Mouse (Mus musculus): ENCODE data around the gene Gm3233. TPM values are rescaled to one million over a fixed set of nuclear protein-coding genes. Genes with fewer than 3 reads are reported as not detected.
"Not testable (repeated sequence)": the region's sequence is repeated elsewhere in the genome, so short reads cannot be mapped to it uniquely, and the experiment has no call there.

The Gm3233 gene
- polyA plus RNA-seq, 1 experiment from 2014 or later, result not detected

DNA sequence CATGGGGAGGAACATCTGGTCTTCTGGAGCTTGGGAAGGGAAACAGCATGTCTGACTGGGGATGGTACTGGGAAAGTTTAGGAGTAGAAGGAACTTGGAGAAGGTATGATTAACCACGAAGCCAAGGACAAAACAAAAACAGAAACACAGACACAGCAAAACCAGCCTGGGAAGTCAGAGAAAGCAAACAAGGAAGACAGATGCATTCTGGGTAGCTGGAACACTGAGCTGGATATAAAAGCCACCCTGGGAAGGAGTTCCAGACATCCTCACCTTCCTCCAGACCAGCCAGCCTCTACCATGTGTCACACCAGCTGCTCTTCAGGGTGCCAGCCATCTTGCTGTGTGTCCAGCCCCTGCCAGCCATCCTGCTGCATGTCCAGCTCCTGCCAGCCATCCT lies 44.0 kb downstream of the Gm3233 start, which contains the start of gene Gm10142:
Gm10142 (plus strand) TSS at position 301 of the 400 bp plus-strand sequence.
- H3K4me3 ChIP-seq (ENCODE audit: low read depth, low read length), result no peak within 1 kb of the TSS
- 80% methylated on average over 1 of the region's 1 CpGs for WGBS
- no peaks in the 10 kb centered on the region for H3K4me1 ChIP-seq (replicated peaks; ENCODE audit: control insufficient read depth, insufficient read depth, low read length)
- DNase-seq (ENCODE audit: low spot score), result no peak
- H3K9me3 ChIP-seq (ENCODE audit: control insufficient read depth, low read length), result no peaks in the 10 kb centered on the region
- no peak within 1 kb of the TSS for H3K27ac ChIP-seq (ENCODE audit: low read depth, low read length)
- no peaks in the 10 kb centered on the region for H3K36me3 ChIP-seq (ENCODE audit: control insufficient read depth, insufficient read depth, low read length)
- H3K27me3 ChIP-seq (ENCODE audit: control insufficient read depth, insufficient read depth, low read length), result no peaks in the 10 kb centered on the region
- no peak within 1 kb of the TSS for H3K4me2 ChIP-seq (ENCODE audit: low read depth, low read length, severe bottlenecking)
- ATAC-seq (replicated peaks; ENCODE audit: low FRiP score), result no peak
- no peak within 1 kb of the TSS for H3K9ac ChIP-seq (ENCODE audit: low read length)

DNA sequence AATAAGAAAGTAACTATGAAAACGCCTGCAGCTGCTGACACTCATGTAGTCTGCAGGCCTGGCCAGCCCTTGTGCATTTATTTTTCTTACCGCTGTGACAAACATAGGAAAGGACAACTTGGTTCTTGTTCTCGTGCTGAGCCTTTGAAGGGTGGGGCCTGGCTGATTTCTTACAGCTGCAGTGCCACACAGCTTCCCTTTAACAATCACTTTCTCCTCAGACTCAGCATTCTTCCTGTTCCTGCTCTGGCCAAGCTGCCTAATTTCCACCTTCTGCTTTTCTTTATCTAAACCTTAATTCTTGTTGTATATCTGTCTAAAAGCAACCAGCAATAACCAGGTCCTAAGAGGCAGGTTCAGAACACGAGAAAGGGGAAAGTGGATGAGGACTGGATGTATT lies 45.7 kb downstream of the Gm3233 start:
- H3K27me3 ChIP-seq (ENCODE audit: control insufficient read depth, insufficient read depth, low read length), result no peaks in the 10 kb centered on the region
- no peak for ATAC-seq (replicated peaks; ENCODE audit: low FRiP score)
- H3K4me3 ChIP-seq (ENCODE audit: low read depth, low read length), result no peak overlapping the region
- H3K4me2 ChIP-seq (ENCODE audit: low read depth, low read length, severe bottlenecking), result no peak overlapping the region
- H3K27ac ChIP-seq (ENCODE audit: low read depth, low read length), result no peak overlapping the region
- no peaks in the 10 kb centered on the region for H3K9me3 ChIP-seq (ENCODE audit: control insufficient read depth, low read length)
- H3K36me3 ChIP-seq (ENCODE audit: control insufficient read depth, insufficient read depth, low read length), result no peaks in the 10 kb centered on the region
- no peak overlapping the region for H3K9ac ChIP-seq (ENCODE audit: low read length)
- no peak for DNase-seq (ENCODE audit: low spot score)
- H3K4me1 ChIP-seq (replicated peaks; ENCODE audit: control insufficient read depth, insufficient read depth, low read length), result no peaks in the 10 kb centered on the region
- WGBS, result 79% methylated on average over 4 of the region's 4 CpGs

DNA sequence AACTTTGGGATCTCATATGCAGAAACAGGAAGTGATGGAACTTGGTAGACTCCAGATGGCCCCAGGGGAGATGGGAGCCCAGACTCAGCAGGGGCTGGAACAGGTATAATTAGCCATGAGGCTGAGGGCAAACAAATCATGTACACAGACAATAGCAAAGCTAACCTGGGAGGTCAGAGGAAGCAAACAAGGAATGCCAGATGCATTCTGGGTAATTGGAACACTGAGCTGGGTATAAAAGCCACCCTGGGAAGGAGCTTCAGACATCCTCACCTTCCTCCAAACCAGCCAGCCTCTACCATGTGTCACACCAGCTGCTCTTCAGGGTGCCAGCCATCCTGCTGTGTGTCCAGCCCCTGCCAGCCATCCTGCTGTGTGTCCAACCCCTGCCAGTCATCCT lies 48.3 kb downstream of the Gm3233 start, which contains the start of gene Gm10024:
Gm10024 (plus strand) TSS at position 301 of the 400 bp plus-strand sequence.
- not testable (repeated sequence) for H3K36me3 ChIP-seq (ENCODE audit: control insufficient read depth, insufficient read depth, low read length); H3K4me1 ChIP-seq (replicated peaks; ENCODE audit: control insufficient read depth, insufficient read depth, low read length); H3K9ac ChIP-seq (ENCODE audit: low read length); H3K4me3 ChIP-seq (ENCODE audit: low read depth, low read length); H3K27ac ChIP-seq (ENCODE audit: low read depth, low read length); H3K9me3 ChIP-seq (ENCODE audit: control insufficient read depth, low read length); ATAC-seq (replicated peaks; ENCODE audit: low FRiP score); DNase-seq (ENCODE audit: low spot score); H3K27me3 ChIP-seq (ENCODE audit: control insufficient read depth, insufficient read depth, low read length); H3K4me2 ChIP-seq (ENCODE audit: low read depth, low read length, severe bottlenecking)

DNA sequence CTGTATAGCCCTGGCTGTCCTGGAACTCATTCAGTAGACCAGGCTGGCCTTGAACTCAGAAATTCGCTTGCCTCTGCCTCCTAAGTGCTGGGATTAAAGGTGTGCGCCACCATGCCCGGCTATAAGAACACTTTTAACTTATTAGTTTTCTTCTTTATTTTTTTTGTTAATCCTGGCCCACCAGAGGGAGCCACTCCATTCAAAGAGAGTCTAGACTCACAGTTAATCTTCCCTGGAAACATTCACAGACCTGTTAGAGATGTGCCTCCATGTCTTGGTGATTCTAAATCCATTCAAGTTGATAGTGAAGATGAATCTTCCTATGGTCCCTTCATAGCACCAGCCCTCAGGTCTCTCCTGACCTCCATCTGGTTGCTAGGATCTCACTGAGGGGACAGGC lies 49.7 kb downstream of the Gm3233 start:
- no peaks in the 10 kb centered on the region for H3K27me3 ChIP-seq (ENCODE audit: control insufficient read depth, insufficient read depth, low read length)
- H3K36me3 ChIP-seq (ENCODE audit: control insufficient read depth, insufficient read depth, low read length), result no peaks in the 10 kb centered on the region
- H3K27ac ChIP-seq (ENCODE audit: low read depth, low read length), result no peak overlapping the region
- DNase-seq (ENCODE audit: low spot score), result no peak
- no peaks in the 10 kb centered on the region for H3K9me3 ChIP-seq (ENCODE audit: control insufficient read depth, low read length)
- no peak for ATAC-seq (replicated peaks; ENCODE audit: low FRiP score)
- WGBS, result 79% methylated on average over 3 of the region's 3 CpGs
- H3K4me2 ChIP-seq (ENCODE audit: low read depth, low read length, severe bottlenecking), result no peak overlapping the region
- H3K9ac ChIP-seq (ENCODE audit: low read length), result no peak overlapping the region
- H3K4me3 ChIP-seq (ENCODE audit: low read depth, low read length), result no peak overlapping the region
- H3K4me1 ChIP-seq (replicated peaks; ENCODE audit: control insufficient read depth, insufficient read depth, low read length), result no peaks in the 10 kb centered on the region

Other genes starting within 250 kb of the Gm3233 start
- gene Fam207a, start 243.9 kb downstream of the Gm3233 start, polyA plus RNA-seq (2014; fragmentation: Nextera tagmentation; extraction: Ambion mirVana), result 40.6 and 41.9 TPM in 2 replicates
- 1.2 and 1.3 TPM in 2 replicates for gene Itgb2, start 229.4 kb downstream of the Gm3233 start, polyA plus RNA-seq (2014; fragmentation: Nextera tagmentation; extraction: Ambion mirVana)
- 69.0 and 73.8 TPM in 2 replicates for gene Pttg1ip, start 178.0 kb downstream of the Gm3233 start, polyA plus RNA-seq (2014; fragmentation: Nextera tagmentation; extraction: Ambion mirVana)
- gene Sumo3, start 153.6 kb downstream of the Gm3233 start, polyA plus RNA-seq (2014; fragmentation: Nextera tagmentation; extraction: Ambion mirVana), result 336 and 367 TPM in 2 replicates
- not detected in 2 replicates for gene Gm49325, start 153.5 kb downstream of the Gm3233 start, polyA plus RNA-seq (2014; fragmentation: Nextera tagmentation; extraction: Ambion mirVana)
- gene Ube2g2, start 137.4 kb downstream of the Gm3233 start, polyA plus RNA-seq (2014; fragmentation: Nextera tagmentation; extraction: Ambion mirVana), result 76.7 and 78.1 TPM in 2 replicates
- gene Tspear, start 73.1 kb downstream of the Gm3233 start, polyA plus RNA-seq (2014; fragmentation: Nextera tagmentation; extraction: Ambion mirVana), result 1.4 and 1.5 TPM in 2 replicates
- gene Gm19402, start 68.9 kb downstream of the Gm3233 start, polyA plus RNA-seq (2014; fragmentation: Nextera tagmentation; extraction: Ambion mirVana), result not detected in 2 replicates
- not detected in 2 replicates for gene Gm9508, start 62.4 kb downstream of the Gm3233 start, polyA plus RNA-seq (2014; fragmentation: Nextera tagmentation; extraction: Ambion mirVana)
- not detected in 2 replicates for gene Gm10272, start 53.1 kb downstream of the Gm3233 start, polyA plus RNA-seq (2014; fragmentation: Nextera tagmentation; extraction: Ambion mirVana)
- gene Gm10024, start 48.2 kb downstream of the Gm3233 start, polyA plus RNA-seq (2014; fragmentation: Nextera tagmentation; extraction: Ambion mirVana), result not detected in 2 replicates
- gene Gm10142, start 43.9 kb downstream of the Gm3233 start, polyA plus RNA-seq (2014; fragmentation: Nextera tagmentation; extraction: Ambion mirVana), result not detected in 2 replicates
- not detected in 2 replicates for gene Krtap12-1, start 39.1 kb downstream of the Gm3233 start, polyA plus RNA-seq (2014; fragmentation: Nextera tagmentation; extraction: Ambion mirVana)
- gene Gm10100, start 33.2 kb downstream of the Gm3233 start, polyA plus RNA-seq (2014; fragmentation: Nextera tagmentation; extraction: Ambion mirVana), result not detected in 2 replicates
- gene Gm18596, start 17.0 kb downstream of the Gm3233 start, polyA plus RNA-seq (2014; fragmentation: Nextera tagmentation; extraction: Ambion mirVana), result not detected in 2 replicates
- not detected in 2 replicates for gene Gm9736, start 8.3 kb downstream of the Gm3233 start, polyA plus RNA-seq (2014; fragmentation: Nextera tagmentation; extraction: Ambion mirVana)
- gene Gm3238, start 11.6 kb upstream of the Gm3233 start, polyA plus RNA-seq (2014; fragmentation: Nextera tagmentation; extraction: Ambion mirVana), result not detected in 2 replicates
- not detected in 2 replicates for gene Gm7138, start 17.3 kb upstream of the Gm3233 start, polyA plus RNA-seq (2014; fragmentation: Nextera tagmentation; extraction: Ambion mirVana)
- gene Gm3250, start 22.9 kb upstream of the Gm3233 start, polyA plus RNA-seq (2014; fragmentation: Nextera tagmentation; extraction: Ambion mirVana), result not detected in 2 replicates
- not detected in 2 replicates for gene Gm7137, start 28.5 kb upstream of the Gm3233 start, polyA plus RNA-seq (2014; fragmentation: Nextera tagmentation; extraction: Ambion mirVana)
- not detected in 2 replicates for gene Gm9639, start 35.4 kb upstream of the Gm3233 start, polyA plus RNA-seq (2014; fragmentation: Nextera tagmentation; extraction: Ambion mirVana)
- gene Gm19668, start 39.5 kb upstream of the Gm3233 start, polyA plus RNA-seq (2014; fragmentation: Nextera tagmentation; extraction: Ambion mirVana), result not detected in 2 replicates
- gene Gm9507, start 52.2 kb upstream of the Gm3233 start, polyA plus RNA-seq (2014; fragmentation: Nextera tagmentation; extraction: Ambion mirVana), result not detected in 2 replicates
- not detected in 2 replicates for gene Gm2696, start 55.0 kb upstream of the Gm3233 start, polyA plus RNA-seq (2014; fragmentation: Nextera tagmentation; extraction: Ambion mirVana)
- not detected in 2 replicates for gene Krtap10-4, start 67.4 kb upstream of the Gm3233 start, polyA plus RNA-seq (2014; fragmentation: Nextera tagmentation; extraction: Ambion mirVana)
- not detected in 2 replicates for gene Krtap10-10, start 76.3 kb upstream of the Gm3233 start, polyA plus RNA-seq (2014; fragmentation: Nextera tagmentation; extraction: Ambion mirVana)
- not detected in 2 replicates for gene Gm36176, start 87.1 kb upstream of the Gm3233 start, polyA plus RNA-seq (2014; fragmentation: Nextera tagmentation; extraction: Ambion mirVana)
- not detected in 2 replicates for gene Gm10318, start 93.2 kb upstream of the Gm3233 start, polyA plus RNA-seq (2014; fragmentation: Nextera tagmentation; extraction: Ambion mirVana)
- gene Gm3285, start 102.3 kb upstream of the Gm3233 start, polyA plus RNA-seq (2014; fragmentation: Nextera tagmentation; extraction: Ambion mirVana), result not detected in 2 replicates
- gene Lrrc3, start 142.9 kb upstream of the Gm3233 start, polyA plus RNA-seq (2014; fragmentation: Nextera tagmentation; extraction: Ambion mirVana), result 3.5 and 3.9 TPM in 2 replicates
- gene Trpm2, start 210.9 kb upstream of the Gm3233 start, polyA plus RNA-seq (2014; fragmentation: Nextera tagmentation; extraction: Ambion mirVana), result 0.86 and 0.87 TPM in 2 replicates
- 34.9 and 38.6 TPM in 2 replicates for gene 1810043G02Rik, start 218.8 kb upstream of the Gm3233 start, polyA plus RNA-seq (2014; fragmentation: Nextera tagmentation; extraction: Ambion mirVana)

Measured in forebrain, embryonic 11.5 days (tissue).